Mouse (Mus musculus) midbrain, embryonic 16.5 days (tissue): ENCODE measurements at regions not wholly inside any gene's neighbourhood (a gene's known extent, or its start where the extent isn't known, plus 50 kb on each side); places are given as distances from the start of the nearest gene placed in this dataset.

Experiments used
- ATAC-seq: fragments of 200-750 bp; cut with Nextera tagmentation; 2 replicates; pipeline ENCODE4 v1.8.0; 2017; ENCODE audit warnings: moderate TSS enrichment
- H3K27ac ChIP-seq: fragments of 300-500 bp; sonication (generic); 2 replicates; pipeline ENCODE4 v1.5.1; 2014; ENCODE audit warnings: mild to moderate bottlenecking, low read length, mixed read lengths
- H3K27me3 ChIP-seq: fragments of 300-500 bp; sonication (generic); 2 replicates; pipeline ENCODE4 v1.6.1; 2014; ENCODE audit warnings: low read depth, low read length, mixed read lengths; ENCODE audit not compliant: control insufficient read depth, insufficient read depth
- H3K36me3 ChIP-seq: fragments of 300-500 bp; sonication (generic); 2 replicates; pipeline ENCODE4 v1.6.1; 2014; ENCODE audit warnings: mild to moderate bottlenecking, low read length, moderate library complexity, mixed read lengths; ENCODE audit not compliant: control insufficient read depth, insufficient read depth
- H3K4me1 ChIP-seq: fragments of 300-500 bp; sonication (generic); 2 replicates; pipeline ENCODE4 v1.6.1; 2014; ENCODE audit warnings: mild to moderate bottlenecking, low read length, mixed read lengths; ENCODE audit not compliant: control insufficient read depth, insufficient read depth
- H3K4me2 ChIP-seq: fragments of 300-500 bp; sonication (generic); 2 replicates; pipeline ENCODE4 v1.6.1; 2014; ENCODE audit warnings: mild to moderate bottlenecking, low read length, mixed read lengths
- H3K4me3 ChIP-seq: fragments of 300-500 bp; sonication (generic); 2 replicates; pipeline ENCODE4 v1.5.1; 2014; ENCODE audit warnings: low read depth, mild to moderate bottlenecking, low read length, moderate library complexity, mixed read lengths
- H3K9ac ChIP-seq: fragments of 300-500 bp; sonication (generic); 2 replicates; pipeline ENCODE4 v1.6.1; 2014; ENCODE audit warnings: low read depth, low read length, mixed read lengths
- H3K9me3 ChIP-seq: fragments of 300-500 bp; sonication (generic); replicated peaks from 2 replicates; pipeline ENCODE4 v1.6.1; 2014; ENCODE audit warnings: mild to moderate bottlenecking, low read length, mixed read lengths; ENCODE audit not compliant: control insufficient read depth, poor library complexity, severe bottlenecking
- WGBS: fragments of 180-500 bp; shearing (Covaris S2); extraction: QIAGEN DNeasy Blood & Tissue Kit; methylation state at CpG from one replicate; pipeline ENCODE4 v1.1.7; 2014; 5-methylcytosine and 5-hydroxymethylcytosine counted together

DNA sequence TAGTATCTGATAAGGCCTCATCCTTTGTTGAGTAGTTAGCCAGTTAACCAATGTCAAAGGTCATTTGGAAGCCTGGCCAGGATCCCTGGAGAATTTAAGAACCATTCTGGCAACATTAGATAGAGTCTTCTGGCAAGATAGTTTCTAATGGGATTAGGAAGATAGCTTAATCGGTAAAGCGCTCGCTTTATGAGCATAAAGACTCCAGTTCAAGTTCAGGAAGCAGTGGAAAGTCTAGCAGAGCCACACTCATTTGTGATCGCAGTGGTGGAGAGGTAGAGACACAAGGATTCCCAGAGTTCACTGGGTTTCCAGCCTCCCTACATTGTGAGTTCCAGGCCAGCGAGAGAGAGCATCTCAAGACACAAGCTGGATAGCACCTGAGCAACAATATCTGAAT lies 60.5 kb upstream of the Adamts9 start:
- no peak overlapping the region for H3K4me3 ChIP-seq
- no peak overlapping the region for H3K9ac ChIP-seq
- no peaks in the 10 kb centered on the region for H3K9me3 ChIP-seq
- 83% methylated on average over 5 of the region's 5 CpGs for WGBS
- no peak for ATAC-seq
- no peak overlapping the region for H3K27ac ChIP-seq
- no peak overlapping the region for H3K4me2 ChIP-seq
- H3K36me3 ChIP-seq, result no peaks in the 10 kb centered on the region
- no peaks in the 10 kb centered on the region for H3K4me1 ChIP-seq
- no peaks in the 10 kb centered on the region for H3K27me3 ChIP-seq

DNA sequence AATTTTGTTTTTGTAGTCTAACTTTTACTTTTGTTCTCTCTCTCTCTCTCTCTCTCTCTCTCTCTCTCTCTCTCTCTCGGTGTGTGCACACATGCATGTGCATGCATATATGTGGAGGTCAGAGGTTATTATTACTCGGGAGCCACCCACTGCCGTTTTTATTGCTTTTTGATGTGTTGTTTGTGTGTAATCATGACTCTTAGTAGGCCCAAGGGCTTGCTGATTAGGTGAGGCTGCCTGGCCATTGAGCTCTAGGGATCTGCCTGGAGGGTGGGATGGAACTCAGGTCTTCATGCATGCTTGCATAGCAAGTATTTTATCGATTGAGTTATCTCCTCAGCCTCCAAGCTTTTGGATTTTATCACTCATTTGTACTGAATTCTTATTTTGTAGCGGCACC lies 50.4 kb upstream of the Adamts9 start:
- ATAC-seq, result no peak
- H3K4me2 ChIP-seq, result no peak overlapping the region

More for the DNA sequence above, 50.4 kb upstream of the Adamts9 start:
- Histone ChIP-seq H3K27me3 (no peaks in the 10 kb centered on the region), H3K9ac (no peak overlapping the region), H3K27ac (no peak overlapping the region), H3K36me3 (no peaks in the 10 kb centered on the region), H3K4me3 (no peak overlapping the region), H3K4me1 (no peaks in the 10 kb centered on the region), H3K9me3 (no peaks in the 10 kb centered on the region)
- 90% methylated on average over 5 of the region's 5 CpGs for WGBS
